Mouse (Mus musculus) bone marrow macrophage, adult 2 months (primary cell): ENCODE data around the gene Ghr. TPM values are rescaled to one million over a fixed set of nuclear protein-coding genes. Genes with fewer than 3 reads are reported as not detected.
A peak's percentile ranks its signal among the peaks of the same experiment; 100 is the strongest.

Experiments used
- H3K27ac ChIP-seq: 2 replicates; pipeline ENCODE4 v1.5.1; 2012; ENCODE audit warnings: low read depth, low read length; ENCODE audit not compliant: insufficient read depth
- H3K4me1 ChIP-seq: 2 replicates; pipeline ENCODE4 v1.6.1; 2012; ENCODE audit warnings: low read length; ENCODE audit not compliant: control insufficient read depth, insufficient read depth
- H3K4me3 ChIP-seq: 2 replicates; pipeline ENCODE4 v1.5.1; 2012; ENCODE audit warnings: mild to moderate bottlenecking, low read length, moderate library complexity; ENCODE audit not compliant: insufficient read depth
- CTCF ChIP-seq: IDR thresholded peaks from 2 replicates; pipeline ENCODE4 v1.5.1; 2012; ENCODE audit warnings: low read depth, mild to moderate bottlenecking, low read length, moderate library complexity
- POLR2A ChIP-seq: IDR thresholded peaks from 2 replicates; pipeline ENCODE4 v1.6.1; 2012; ENCODE audit warnings: mild to moderate bottlenecking, low read depth, low read length, borderline replicate concordance
- polyA plus RNA-seq: library from polyadenylated mRNA; stranded (reverse); fragments of >200 nt; gene quantifications from 2 replicates; pipeline ENCODE4 v1.2.4, GENCODE M21; 2012; ENCODE audit not compliant: missing spikeins, insufficient read depth, insufficient read length

Ghr gene
- polyA plus RNA-seq = 1.5 TPM in 1 of 2 replicates, not detected in the other

DNA sequence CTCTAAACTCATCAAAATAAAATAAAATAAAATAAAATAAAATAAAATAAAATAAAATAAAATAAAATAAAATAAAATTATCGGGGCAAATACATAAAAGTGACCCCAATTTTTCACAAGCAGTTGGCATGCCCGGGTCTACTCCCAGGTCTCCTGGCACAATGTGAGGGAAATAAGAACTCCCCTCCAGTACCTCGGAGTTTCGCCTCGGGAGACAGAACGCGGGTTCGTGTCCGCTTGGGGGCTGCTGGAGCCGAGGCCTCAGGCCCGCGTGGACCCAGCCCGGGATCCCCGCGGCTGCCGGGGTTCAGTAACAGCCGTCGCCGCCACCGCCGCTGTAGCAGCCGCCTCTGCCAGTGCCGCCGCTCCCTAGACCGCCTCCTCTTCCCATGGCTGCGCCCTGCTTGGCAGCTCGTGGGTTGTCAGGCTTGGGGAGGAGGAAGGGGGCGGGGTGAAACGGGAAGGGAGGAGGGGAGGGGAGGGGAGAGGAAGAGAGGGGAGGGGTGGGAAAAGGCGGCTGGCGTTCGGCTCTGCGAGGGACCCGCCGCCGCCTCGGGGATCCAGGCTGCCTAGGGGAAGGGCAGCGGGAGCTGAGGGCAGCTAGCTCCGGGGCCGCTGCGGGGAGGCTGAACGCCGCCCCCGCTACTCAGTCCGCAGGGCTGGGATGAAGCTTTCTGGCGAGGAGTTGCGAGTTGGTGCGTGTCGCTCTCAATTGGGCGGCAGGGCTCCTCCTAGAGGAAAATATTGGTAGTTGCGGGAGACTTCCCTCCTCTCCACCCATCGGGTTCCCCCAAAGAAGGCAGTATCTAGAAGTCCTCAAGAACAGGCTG lies at the start of gene Ghr:
Gene Ghr, minus strand, starts transcription at position 686 of the 830 bp plus-strand sequence.
- H3K27ac ChIP-seq = no peak within 1 kb of the TSS
- peaks cover 5% of the 10 kb centered on the region; the same call in 1 of the 2 replicates for H3K4me1 ChIP-seq
- H3K4me3 ChIP-seq = peak within 1 kb of the TSS; percentile 56
- TF ChIP-seq CTCF (peak; percentile 44; the same call in 1 of the 2 replicates), POLR2A (no peak)

DNA sequence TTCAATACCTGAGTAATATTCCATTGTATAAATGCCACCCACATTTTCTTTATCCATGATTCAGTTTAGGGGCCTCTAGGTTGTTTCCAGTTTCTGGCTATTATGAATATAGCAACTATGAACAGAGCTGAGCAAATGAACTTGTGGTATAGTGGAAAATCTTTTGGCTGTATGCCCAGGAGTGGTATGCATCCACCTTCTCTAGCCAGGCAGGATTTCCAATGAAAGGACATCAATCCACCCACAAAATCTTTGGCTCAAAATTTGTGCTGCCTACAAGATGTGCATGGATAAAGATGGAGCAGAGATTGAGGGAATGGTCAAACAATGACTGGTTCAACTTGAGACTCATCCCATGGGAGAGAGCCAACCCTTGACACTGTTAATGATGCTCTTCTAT lies 39.5 kb upstream of the Ghr start:
- H3K4me1 ChIP-seq = no peaks in the 10 kb centered on the region
- H3K27ac ChIP-seq = no peak overlapping the region
- no peak overlapping the region for H3K4me3 ChIP-seq
- TF ChIP-seq POLR2A (no peak), CTCF (no peak)

DNA sequence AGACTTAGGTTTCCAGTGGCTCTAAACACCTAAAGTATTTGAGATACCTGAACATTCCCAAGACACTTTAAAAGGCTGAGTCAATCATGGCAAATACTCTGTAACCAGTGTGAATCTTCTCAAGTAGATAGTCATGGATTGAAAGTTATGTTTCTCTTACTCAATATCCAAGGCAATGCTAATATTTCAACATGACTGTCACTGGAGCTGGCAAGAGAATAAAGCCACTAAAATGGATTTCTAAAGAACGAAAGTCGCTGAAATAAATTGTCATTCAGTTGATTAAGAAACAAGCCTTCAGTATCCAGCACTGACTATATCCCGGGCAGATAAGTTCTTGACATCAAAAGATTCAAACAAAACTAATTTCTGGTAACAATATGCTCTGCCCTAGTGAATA lies 37.1 kb upstream of the Ghr start:
- H3K4me1 ChIP-seq = no peaks in the 10 kb centered on the region

DNA sequence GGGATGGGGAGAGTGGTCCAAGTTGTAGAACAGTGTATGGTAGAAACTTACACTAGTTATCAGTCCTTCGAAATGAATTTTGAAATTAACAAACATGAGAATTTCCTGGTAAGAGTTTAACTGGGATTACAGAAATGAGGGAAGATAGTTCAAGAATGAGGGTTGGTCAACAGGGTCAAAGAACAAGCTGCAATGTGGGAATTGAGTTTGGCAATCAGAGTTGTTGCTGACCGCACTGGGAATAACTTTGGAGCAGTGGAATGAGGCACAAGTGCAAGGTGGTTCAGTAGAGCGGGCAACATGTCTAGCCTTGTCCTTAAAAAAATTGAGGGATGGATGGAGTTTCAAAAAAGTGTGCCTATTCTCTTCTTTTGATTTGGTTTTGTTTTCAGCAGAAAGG lies 35.0 kb upstream of the Ghr start:
- Histone ChIP-seq H3K27ac (no peak overlapping the region), H3K4me3 (no peak overlapping the region), H3K4me1 (no peaks in the 10 kb centered on the region)
- TF ChIP-seq CTCF (no peak), POLR2A (no peak)

More for the DNA sequence above, 37.1 kb upstream of the Ghr start:
- Histone ChIP-seq H3K4me3 (no peak overlapping the region), H3K27ac (no peak overlapping the region)
- TF ChIP-seq POLR2A (no peak), CTCF (no peak)

DNA sequence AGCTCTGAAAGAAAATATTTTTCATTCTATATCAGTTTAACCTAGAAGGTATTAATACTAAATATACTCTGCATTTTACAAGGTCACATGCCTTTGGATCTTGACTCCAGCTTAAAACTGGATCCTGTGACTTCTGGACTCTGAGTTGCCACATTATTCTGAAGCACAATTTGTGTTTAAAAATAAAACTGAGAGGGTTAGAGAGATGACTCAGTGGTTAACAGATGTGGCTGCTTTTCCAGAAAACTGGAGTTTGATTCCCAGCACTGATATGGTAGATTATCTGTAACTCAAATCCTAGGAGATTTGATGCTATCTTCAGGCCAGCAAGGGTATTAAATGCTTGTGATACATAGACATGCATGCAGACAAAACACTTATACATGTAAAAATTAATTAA lies 28.7 kb upstream of the Ghr start:
- no peak overlapping the region for H3K27ac ChIP-seq
- H3K4me1 ChIP-seq = no peaks in the 10 kb centered on the region
- no peak overlapping the region for H3K4me3 ChIP-seq
- TF ChIP-seq POLR2A (no peak), CTCF (no peak)

DNA sequence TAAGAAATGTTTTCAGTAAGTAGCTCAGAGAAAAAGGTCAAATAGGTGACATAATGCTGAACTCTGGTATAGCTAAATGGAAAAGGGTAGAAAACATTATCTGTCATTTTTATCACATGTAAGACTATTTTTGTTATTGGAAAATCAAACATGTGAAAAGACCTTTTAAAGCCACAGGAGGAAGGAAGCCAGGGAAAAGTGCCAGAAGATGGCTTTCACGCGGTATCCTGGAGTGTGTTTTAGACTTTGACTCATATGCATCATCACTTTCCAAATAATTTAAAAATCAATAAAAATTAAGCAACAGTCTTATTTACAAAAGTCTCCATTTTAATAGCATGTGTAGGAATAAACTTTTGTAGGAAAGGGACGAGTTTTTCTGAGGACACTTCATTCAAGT lies 24.7 kb upstream of the Ghr start:
- Histone ChIP-seq H3K27ac (no peak overlapping the region), H3K4me1 (no peaks in the 10 kb centered on the region), H3K4me3 (no peak overlapping the region)
- TF ChIP-seq CTCF (no peak), POLR2A (no peak)

DNA sequence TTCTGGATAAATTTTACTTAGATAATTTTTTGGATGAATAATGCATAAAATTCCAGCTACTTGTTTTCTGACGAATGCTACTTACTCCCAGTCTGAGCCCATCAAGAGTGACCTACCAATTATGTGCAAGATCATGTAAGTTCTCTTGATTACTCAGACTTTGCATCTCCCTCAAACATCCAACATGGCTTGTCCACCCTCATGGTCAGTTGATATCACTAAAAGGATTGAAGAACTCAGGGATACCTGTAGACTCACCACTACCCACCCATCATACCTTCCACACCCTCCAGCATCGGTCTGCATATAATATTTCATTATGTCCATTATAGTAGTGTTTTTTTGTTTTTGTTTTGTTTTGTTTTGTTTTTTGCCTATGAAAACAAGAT lies 18.8 kb upstream of the Ghr start:
- TF ChIP-seq CTCF (no peak), POLR2A (no peak)
- H3K27ac ChIP-seq = no peak overlapping the region
- H3K4me3 ChIP-seq = no peak overlapping the region
- H3K4me1 ChIP-seq = no peaks in the 10 kb centered on the region

DNA sequence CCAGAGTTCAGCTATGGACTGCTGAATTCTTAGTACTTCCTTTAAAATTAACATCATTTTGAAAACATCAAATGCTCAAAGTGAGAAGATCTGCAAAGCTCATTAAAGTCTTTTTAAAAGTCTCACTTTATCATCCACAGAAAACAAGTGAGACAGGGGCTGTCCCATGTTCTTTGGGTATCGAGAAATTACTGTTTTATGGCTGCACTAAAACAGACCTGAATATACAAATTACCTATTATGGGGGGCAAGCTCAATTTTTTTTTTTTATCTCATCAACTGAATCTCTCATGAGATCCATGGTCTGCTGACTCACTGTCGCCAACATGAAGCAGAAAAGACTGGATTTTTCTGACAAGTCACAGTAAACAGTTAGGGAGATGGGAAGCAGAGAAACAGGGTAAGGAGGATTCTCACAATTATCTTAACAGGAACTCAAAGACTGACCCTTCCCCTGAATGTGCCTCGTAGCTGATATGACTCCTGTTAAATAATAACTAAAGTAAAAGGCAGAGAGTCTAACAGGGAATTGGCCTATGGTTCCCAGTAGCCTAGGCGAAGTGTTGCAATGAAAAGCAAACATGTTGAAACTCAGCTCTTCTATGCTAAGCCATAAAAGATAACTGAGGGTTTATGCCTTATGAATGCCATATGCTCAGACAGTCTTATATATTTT lies 18.3 kb upstream of the Ghr start:
- TF ChIP-seq CTCF = no peak
- TF ChIP-seq POLR2A = no peak
- Histone ChIP-seq H3K4me3 (no peak overlapping the region), H3K4me1 (no peaks in the 10 kb centered on the region), H3K27ac (no peak overlapping the region)

DNA sequence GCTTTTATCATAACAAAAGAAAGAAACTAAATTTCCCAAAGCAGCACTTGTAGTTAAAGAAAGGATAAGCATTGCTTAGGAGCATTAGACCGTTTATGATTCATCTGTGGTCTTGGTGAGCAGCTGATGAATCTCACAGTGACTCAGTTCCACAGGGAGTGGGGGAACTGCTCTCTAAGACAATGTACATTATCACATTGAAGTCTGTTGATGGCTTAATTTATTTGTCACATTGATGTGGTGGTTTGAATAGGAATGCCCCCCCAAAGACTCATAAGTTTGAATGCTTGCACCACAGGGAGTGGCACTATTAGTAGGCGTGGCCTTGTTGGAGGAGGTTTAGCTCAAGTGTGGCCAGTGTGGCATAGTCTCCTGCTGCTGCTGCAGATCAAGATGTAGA lies 4.6 kb upstream of the Ghr start:
- no peak overlapping the region for H3K27ac ChIP-seq
- no peak overlapping the region for H3K4me3 ChIP-seq
- TF ChIP-seq POLR2A (no peak), CTCF (no peak)
- H3K4me1 ChIP-seq = no peaks in the 10 kb centered on the region

DNA sequence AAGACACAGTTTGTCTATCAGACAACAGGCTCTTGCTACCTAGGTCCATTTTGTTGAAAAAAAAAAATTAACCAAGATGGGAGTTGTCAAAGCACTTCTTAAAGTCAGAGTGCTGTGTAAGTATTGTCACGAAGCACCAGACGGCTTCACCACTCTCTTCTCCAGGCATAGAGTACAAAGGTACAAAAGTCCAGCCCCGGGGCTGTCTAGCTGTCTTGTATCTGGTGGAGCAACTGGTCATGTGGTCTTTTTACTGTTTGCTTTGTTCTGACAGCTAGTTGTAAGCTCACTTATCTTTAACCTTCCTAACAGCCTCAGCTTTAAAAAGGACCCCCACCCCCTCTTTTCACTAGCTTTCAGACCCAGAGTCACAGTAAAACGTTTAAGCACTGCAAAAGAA lies 1.1 kb upstream of the Ghr start:
- Histone ChIP-seq H3K4me3 (no peak overlapping the region), H3K27ac (no peak overlapping the region), H3K4me1 (peaks cover 5% of the 10 kb centered on the region; the same call in 1 of the 2 replicates)
- TF ChIP-seq CTCF (no peak), POLR2A (no peak)
